Mouse (Mus musculus): Measurements from ENCODE around the gene 1700088E04Rik. TPM values are rescaled to one million over a fixed set of nuclear protein-coding genes. Genes with fewer than 3 reads are reported as not detected.
A peak's percentile ranks its signal among the peaks of the same experiment; 100 is the strongest.

The 1700088E04Rik gene
- polyA plus RNA-seq, 1 experiment: not detected

GRCm38 (mm10) chr15:79110031-79110430 is 31.0 kb downstream of the 1700088E04Rik start:
- TF ChIP-seq CTCF (IDR thresholded peaks at IDR 0.05; ENCODE audit: insufficient read depth, low read depth, low read length) (no peak), POLR2A (IDR thresholded peaks at IDR 0.05; ENCODE audit: insufficient read depth, low read depth, low read length) (no peak)
- H3K4me1 ChIP-seq (ENCODE audit: control insufficient read depth, insufficient read depth, low read length): peaks cover 18% of the 10 kb centered on the region
- H3K27ac ChIP-seq (ENCODE audit: insufficient read depth, low read depth, low read length): no peak overlapping the region
- H3K4me3 ChIP-seq (ENCODE audit: insufficient read depth, low read depth, low read length): no peak overlapping the region; the same call in 1 of the 2 replicates
- WGBS: 30% methylated on average over 9 of the region's 9 CpGs

- 2% methylated on average over 45 of the region's 46 CpGs for WGBS
- Histone ChIP-seq H3K4me3 (ENCODE audit: insufficient read depth, low read depth, low read length) (peak overlapping the region; percentile 80), H3K27ac (ENCODE audit: insufficient read depth, low read depth, low read length) (peak overlapping the region; percentile 34), H3K4me1 (ENCODE audit: control insufficient read depth, insufficient read depth, low read length) (peaks cover 18% of the 10 kb centered on the region)
- TF ChIP-seq CTCF (IDR thresholded peaks at IDR 0.05; ENCODE audit: insufficient read depth, low read depth, low read length) (peak; percentile 9; the same call in 1 of the 2 replicates), POLR2A (IDR thresholded peaks at IDR 0.05; ENCODE audit: insufficient read depth, low read depth, low read length) (no peak)
Observed at GRCm38 (mm10) chr15:79109321-79109934, 31.6 kb downstream of the 1700088E04Rik start.

GRCm38 (mm10) chr15:79108421-79109320 is 32.4 kb downstream of the 1700088E04Rik start, which contains the start of gene Micall1:
Gene Micall1 (plus strand): TSS chr15:79108898.
- peak within 1 kb of the TSS; percentile 34 for H3K27ac ChIP-seq (ENCODE audit: insufficient read depth, low read depth, low read length)
- peaks cover 18% of the 10 kb centered on the region for H3K4me1 ChIP-seq (ENCODE audit: control insufficient read depth, insufficient read depth, low read length)
- under 1% methylated on average over 75 of the region's 85 CpGs for WGBS
- peak within 1 kb of the TSS; percentile 80 for H3K4me3 ChIP-seq (ENCODE audit: insufficient read depth, low read depth, low read length)
- no peak for TF ChIP-seq POLR2A (IDR thresholded peaks at IDR 0.05; ENCODE audit: insufficient read depth, low read depth, low read length)

GRCm38 (mm10) chr15:79107966-79108365 is 33.1 kb downstream of the 1700088E04Rik start:
- H3K27ac ChIP-seq (ENCODE audit: insufficient read depth, low read depth, low read length): no peak overlapping the region
- H3K4me3 ChIP-seq (ENCODE audit: insufficient read depth, low read depth, low read length): 0 out of 2 replicates have a peak overlapping the region, but pooled peaks have one; percentile 80
- TF ChIP-seq CTCF (IDR thresholded peaks at IDR 0.05; ENCODE audit: insufficient read depth, low read depth, low read length): no peak
- TF ChIP-seq POLR2A (IDR thresholded peaks at IDR 0.05; ENCODE audit: insufficient read depth, low read depth, low read length): no peak
- peaks cover 22% of the 10 kb centered on the region for H3K4me1 ChIP-seq (ENCODE audit: control insufficient read depth, insufficient read depth, low read length)
- WGBS: 18% methylated on average over 7 of the region's 7 CpGs

GRCm38 (mm10) chr15:79105804-79106203 is 35.2 kb downstream of the 1700088E04Rik start:
- Histone ChIP-seq H3K4me1 (ENCODE audit: control insufficient read depth, insufficient read depth, low read length) (peaks cover 16% of the 10 kb centered on the region), H3K27ac (ENCODE audit: insufficient read depth, low read depth, low read length) (no peak overlapping the region), H3K4me3 (ENCODE audit: insufficient read depth, low read depth, low read length) (no peak overlapping the region)
- 76% methylated on average over 2 of the region's 2 CpGs for WGBS
- TF ChIP-seq CTCF (IDR thresholded peaks at IDR 0.05; ENCODE audit: insufficient read depth, low read depth, low read length): no peak
- no peak for TF ChIP-seq POLR2A (IDR thresholded peaks at IDR 0.05; ENCODE audit: insufficient read depth, low read depth, low read length)

GRCm38 (mm10) chr15:79103264-79103663 is 37.8 kb downstream of the 1700088E04Rik start:
- WGBS: 60% methylated on average over 10 of the region's 10 CpGs
- Histone ChIP-seq H3K27ac (ENCODE audit: insufficient read depth, low read depth, low read length) (no peak overlapping the region), H3K4me1 (ENCODE audit: control insufficient read depth, insufficient read depth, low read length) (peaks cover 11% of the 10 kb centered on the region), H3K4me3 (ENCODE audit: insufficient read depth, low read depth, low read length) (no peak overlapping the region)
- TF ChIP-seq CTCF (IDR thresholded peaks at IDR 0.05; ENCODE audit: insufficient read depth, low read depth, low read length) (no peak), POLR2A (IDR thresholded peaks at IDR 0.05; ENCODE audit: insufficient read depth, low read depth, low read length) (no peak)

- Histone ChIP-seq H3K4me3 (ENCODE audit: insufficient read depth, low read depth, low read length) (no peak overlapping the region), H3K27ac (ENCODE audit: insufficient read depth, low read depth, low read length) (no peak overlapping the region), H3K4me1 (ENCODE audit: control insufficient read depth, insufficient read depth, low read length) (peaks cover 16% of the 10 kb centered on the region)
- no peak for TF ChIP-seq POLR2A (IDR thresholded peaks at IDR 0.05; ENCODE audit: insufficient read depth, low read depth, low read length)
- TF ChIP-seq CTCF (IDR thresholded peaks at IDR 0.05; ENCODE audit: insufficient read depth, low read depth, low read length): no peak
Observed at GRCm38 (mm10) chr15:79101531-79101930, 39.5 kb downstream of the 1700088E04Rik start.

- TF ChIP-seq CTCF (IDR thresholded peaks at IDR 0.05; ENCODE audit: insufficient read depth, low read depth, low read length) (no peak), POLR2A (IDR thresholded peaks at IDR 0.05; ENCODE audit: insufficient read depth, low read depth, low read length) (no peak)
- 87% methylated on average over 4 of the region's 4 CpGs for WGBS
- no peak overlapping the region for H3K27ac ChIP-seq (ENCODE audit: insufficient read depth, low read depth, low read length)
Observed at GRCm38 (mm10) chr15:79100391-79100790, 40.7 kb downstream of the 1700088E04Rik start.

GRCm38 (mm10) chr15:79099456-79099855 is 41.6 kb downstream of the 1700088E04Rik start:
- TF ChIP-seq CTCF (IDR thresholded peaks at IDR 0.05; ENCODE audit: insufficient read depth, low read depth, low read length): no peak
- no peak for TF ChIP-seq POLR2A (IDR thresholded peaks at IDR 0.05; ENCODE audit: insufficient read depth, low read depth, low read length)
- WGBS: 81% methylated on average over 4 of the region's 4 CpGs
- no peak overlapping the region for H3K4me3 ChIP-seq (ENCODE audit: insufficient read depth, low read depth, low read length)
- H3K4me1 ChIP-seq (ENCODE audit: control insufficient read depth, insufficient read depth, low read length): peaks cover 20% of the 10 kb centered on the region
- H3K27ac ChIP-seq (ENCODE audit: insufficient read depth, low read depth, low read length): no peak overlapping the region

More at GRCm38 (mm10) chr15:79100391-79100790, 40.7 kb downstream of the 1700088E04Rik start:
- H3K4me3 ChIP-seq (ENCODE audit: insufficient read depth, low read depth, low read length): no peak overlapping the region
- peaks cover 18% of the 10 kb centered on the region for H3K4me1 ChIP-seq (ENCODE audit: control insufficient read depth, insufficient read depth, low read length)

Measured in olfactory bulb, adult 2 months (tissue).